Mouse (Mus musculus): ENCODE measurements around the gene Hsd17b7.

GRCm38 (mm10) chr1:169968792-169969515, at the start of gene Hsd17b7:
- TF ChIP-seq EP300 (IDR thresholded peaks at IDR 0.05; ENCODE audit: low read depth) (no peak), CTCF (IDR thresholded peaks at IDR 0.05; ENCODE audit: low read depth) (no peak)

Measured in liver, embryonic 14.5 days (tissue).